Mouse (Mus musculus): ENCODE results near the gene Dglucy. TPM values are rescaled to one million over a fixed set of nuclear protein-coding genes. Genes with fewer than 3 reads are reported as not detected.

The Dglucy gene
- total and polyA plus RNA-seq, 2 experiments from 2014 or later, result 7.9 to 12.4 TPM

DNA sequence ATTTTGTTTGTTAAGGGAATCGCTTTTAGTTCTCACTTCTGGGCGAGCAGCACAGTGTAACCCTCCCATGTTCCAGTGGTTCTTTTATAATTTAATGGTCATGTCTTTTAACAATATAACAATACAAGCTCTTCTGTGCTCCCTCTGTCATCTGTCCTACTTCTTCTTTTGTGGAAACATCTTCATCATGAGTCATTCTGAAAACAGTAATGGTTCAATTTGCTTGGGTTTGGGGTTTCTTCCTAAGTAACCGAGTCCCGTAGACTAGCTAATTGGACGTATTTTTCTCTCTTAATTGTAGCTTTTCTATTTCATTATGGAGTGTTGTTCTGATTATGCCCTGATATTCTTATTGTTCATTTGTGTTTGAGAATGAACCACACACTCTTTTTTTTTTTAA lies 38.5 kb upstream of the Dglucy start:
- Histone ChIP-seq H3K36me3 (replicated peaks; ENCODE audit: control insufficient read depth, insufficient read depth, low read length) (no peaks in the 10 kb centered on the region), H3K4me2 (ENCODE audit: low read depth, low read length) (no peak overlapping the region), H3K9me3 (replicated peaks; ENCODE audit: control insufficient read depth, low read length) (no peaks in the 10 kb centered on the region), H3K4me3 (ENCODE audit: low read depth, low read length) (no peak overlapping the region), H3K9ac (replicated peaks; ENCODE audit: low read depth, low read length) (no peak overlapping the region), H3K27ac (ENCODE audit: low read depth) (no peak overlapping the region), H3K4me1 (ENCODE audit: control insufficient read depth, insufficient read depth) (no peaks in the 10 kb centered on the region), H3K27me3 (ENCODE audit: control insufficient read depth, insufficient read depth, low read length) (no peaks in the 10 kb centered on the region)
- no peak for TF ChIP-seq CTCF (IDR thresholded peaks at IDR 0.05; ENCODE audit: low read depth)
- TF ChIP-seq EP300 (IDR thresholded peaks at IDR 0.05; ENCODE audit: low read depth), result no peak
- no peak for DNase-seq (ENCODE audit: low spot score)
- no peak for ATAC-seq (ENCODE audit: insufficient read depth, low read depth)
- WGBS, result 91% methylated on average over 5 of the region's 5 CpGs

DNA sequence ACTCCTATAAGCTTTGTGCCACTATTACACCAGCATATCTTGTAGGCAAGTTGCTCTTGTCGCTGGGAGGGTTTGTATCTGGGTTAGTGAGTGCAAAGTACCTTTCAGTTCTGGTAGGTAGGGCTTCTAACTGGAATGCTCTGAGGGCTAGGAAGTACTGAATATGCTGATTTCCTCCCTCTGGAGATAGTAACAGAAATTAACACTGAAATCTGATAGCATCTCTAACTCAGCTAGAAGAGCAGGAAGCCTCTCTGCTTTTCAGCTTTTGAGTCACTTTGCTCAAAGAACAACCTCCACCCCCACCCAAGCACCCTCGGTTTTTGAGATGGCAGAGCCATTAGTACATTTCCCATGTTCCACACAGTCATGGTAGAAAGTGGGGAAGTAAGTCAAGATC lies 36.4 kb upstream of the Dglucy start:
- no peak overlapping the region for H3K4me2 ChIP-seq (ENCODE audit: low read depth, low read length)
- no peaks in the 10 kb centered on the region for H3K27me3 ChIP-seq (ENCODE audit: control insufficient read depth, insufficient read depth, low read length)
- no peak for DNase-seq (ENCODE audit: low spot score)
- H3K9ac ChIP-seq (replicated peaks; ENCODE audit: low read depth, low read length), result no peak overlapping the region
- no peak overlapping the region for H3K4me3 ChIP-seq (ENCODE audit: low read depth, low read length)
- WGBS, result 71% methylated on average over 2 of the region's 2 CpGs
- TF ChIP-seq EP300 (IDR thresholded peaks at IDR 0.05; ENCODE audit: low read depth) (no peak), CTCF (IDR thresholded peaks at IDR 0.05; ENCODE audit: low read depth) (no peak)
- ATAC-seq (ENCODE audit: insufficient read depth, low read depth), result no peak
- H3K36me3 ChIP-seq (replicated peaks; ENCODE audit: control insufficient read depth, insufficient read depth, low read length), result no peaks in the 10 kb centered on the region
- no peaks in the 10 kb centered on the region for H3K4me1 ChIP-seq (ENCODE audit: control insufficient read depth, insufficient read depth)
- H3K27ac ChIP-seq (ENCODE audit: low read depth), result no peak overlapping the region
- H3K9me3 ChIP-seq (replicated peaks; ENCODE audit: control insufficient read depth, low read length), result no peaks in the 10 kb centered on the region

DNA sequence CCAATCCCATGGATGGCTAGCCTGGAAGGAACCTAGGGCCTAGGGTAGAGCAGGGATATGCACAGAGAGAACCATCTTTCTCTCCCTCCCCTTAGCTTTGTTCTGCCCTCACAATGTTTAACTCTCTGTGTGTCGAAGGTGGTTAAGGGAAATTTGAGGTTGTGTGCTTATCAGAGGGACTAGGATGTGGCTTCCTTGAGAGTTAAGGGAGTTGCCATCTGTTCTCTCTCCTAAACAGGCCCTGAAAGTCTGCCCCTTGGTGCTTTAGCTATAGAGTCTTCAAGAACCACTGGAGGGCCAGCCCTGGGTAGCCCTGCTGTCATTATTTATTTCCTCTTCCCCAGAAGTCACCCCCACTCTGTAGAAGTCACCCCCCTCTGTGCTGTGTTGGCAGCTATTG lies 25.9 kb upstream of the Dglucy start:
- no peak for ATAC-seq (ENCODE audit: insufficient read depth, low read depth)
- no peaks in the 10 kb centered on the region for H3K9me3 ChIP-seq (replicated peaks; ENCODE audit: control insufficient read depth, low read length)
- no peaks in the 10 kb centered on the region for H3K36me3 ChIP-seq (replicated peaks; ENCODE audit: control insufficient read depth, insufficient read depth, low read length)
- DNase-seq (ENCODE audit: low spot score), result no peak
- WGBS, result 57% methylated on average over 1 of the region's 1 CpGs
- H3K9ac ChIP-seq (replicated peaks; ENCODE audit: low read depth, low read length), result no peak overlapping the region
- no peak overlapping the region for H3K27ac ChIP-seq (ENCODE audit: low read depth)
- H3K27me3 ChIP-seq (ENCODE audit: control insufficient read depth, insufficient read depth, low read length), result no peaks in the 10 kb centered on the region
- TF ChIP-seq EP300 (IDR thresholded peaks at IDR 0.05; ENCODE audit: low read depth) (no peak), CTCF (IDR thresholded peaks at IDR 0.05; ENCODE audit: low read depth) (no peak)
- no peak overlapping the region for H3K4me3 ChIP-seq (ENCODE audit: low read depth, low read length)
- no peaks in the 10 kb centered on the region for H3K4me1 ChIP-seq (ENCODE audit: control insufficient read depth, insufficient read depth)
- H3K4me2 ChIP-seq (ENCODE audit: low read depth, low read length), result no peak overlapping the region

DNA sequence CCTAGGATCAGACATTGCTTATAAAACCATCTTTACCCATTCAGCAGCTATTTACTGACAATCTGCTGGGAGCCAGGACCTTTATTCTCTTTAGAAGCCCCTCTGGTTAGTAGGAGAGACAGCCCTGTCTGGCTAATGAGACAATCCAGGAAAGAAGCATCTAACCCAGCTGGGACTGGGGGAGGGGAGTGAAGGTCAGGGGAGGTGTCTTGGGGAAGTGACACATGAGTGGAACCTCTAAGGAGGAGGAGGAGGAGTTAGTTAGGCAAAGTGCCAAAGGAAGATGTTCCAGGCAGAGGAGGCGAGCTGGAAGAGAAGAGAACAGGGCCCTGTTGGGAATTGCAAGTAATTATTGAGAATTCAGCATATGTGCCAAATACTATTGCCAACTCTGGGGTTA lies 25.1 kb upstream of the Dglucy start:
- DNase-seq (ENCODE audit: low spot score), result no peak
- Histone ChIP-seq H3K27ac (ENCODE audit: low read depth) (no peak overlapping the region), H3K9ac (replicated peaks; ENCODE audit: low read depth, low read length) (no peak overlapping the region), H3K36me3 (replicated peaks; ENCODE audit: control insufficient read depth, insufficient read depth, low read length) (no peaks in the 10 kb centered on the region), H3K4me2 (ENCODE audit: low read depth, low read length) (no peak overlapping the region), H3K4me3 (ENCODE audit: low read depth, low read length) (no peak overlapping the region), H3K9me3 (replicated peaks; ENCODE audit: control insufficient read depth, low read length) (no peaks in the 10 kb centered on the region), H3K27me3 (ENCODE audit: control insufficient read depth, insufficient read depth, low read length) (no peaks in the 10 kb centered on the region), H3K4me1 (ENCODE audit: control insufficient read depth, insufficient read depth) (no peaks in the 10 kb centered on the region)
- TF ChIP-seq EP300 (IDR thresholded peaks at IDR 0.05; ENCODE audit: low read depth) (no peak), CTCF (IDR thresholded peaks at IDR 0.05; ENCODE audit: low read depth) (no peak)
- WGBS, result 55% methylated on average over 1 of the region's 1 CpGs
- no peak for ATAC-seq (ENCODE audit: insufficient read depth, low read depth)

DNA sequence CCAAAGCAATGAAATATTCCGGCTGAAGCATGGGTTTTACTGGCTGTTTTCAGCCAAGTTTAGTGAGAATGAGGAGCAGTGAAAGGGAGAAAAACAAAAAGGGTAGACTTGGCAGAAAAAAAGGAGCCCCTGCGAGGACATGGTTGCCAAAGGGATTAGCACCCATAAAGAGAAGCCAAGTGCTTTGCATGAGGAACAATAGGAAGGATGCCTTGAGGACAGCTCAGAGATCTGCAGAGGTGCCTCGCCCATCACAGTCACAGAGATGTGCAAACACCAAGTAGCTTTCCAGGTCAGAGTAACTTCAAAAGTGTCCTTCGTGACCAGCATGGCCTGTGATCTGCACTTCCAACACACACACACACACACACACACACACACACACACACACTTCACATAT lies 21.4 kb upstream of the Dglucy start:
- no peaks in the 10 kb centered on the region for H3K36me3 ChIP-seq (replicated peaks; ENCODE audit: control insufficient read depth, insufficient read depth, low read length)
- 61% methylated on average over 4 of the region's 4 CpGs for WGBS
- H3K9me3 ChIP-seq (replicated peaks; ENCODE audit: control insufficient read depth, low read length), result no peaks in the 10 kb centered on the region

DNA sequence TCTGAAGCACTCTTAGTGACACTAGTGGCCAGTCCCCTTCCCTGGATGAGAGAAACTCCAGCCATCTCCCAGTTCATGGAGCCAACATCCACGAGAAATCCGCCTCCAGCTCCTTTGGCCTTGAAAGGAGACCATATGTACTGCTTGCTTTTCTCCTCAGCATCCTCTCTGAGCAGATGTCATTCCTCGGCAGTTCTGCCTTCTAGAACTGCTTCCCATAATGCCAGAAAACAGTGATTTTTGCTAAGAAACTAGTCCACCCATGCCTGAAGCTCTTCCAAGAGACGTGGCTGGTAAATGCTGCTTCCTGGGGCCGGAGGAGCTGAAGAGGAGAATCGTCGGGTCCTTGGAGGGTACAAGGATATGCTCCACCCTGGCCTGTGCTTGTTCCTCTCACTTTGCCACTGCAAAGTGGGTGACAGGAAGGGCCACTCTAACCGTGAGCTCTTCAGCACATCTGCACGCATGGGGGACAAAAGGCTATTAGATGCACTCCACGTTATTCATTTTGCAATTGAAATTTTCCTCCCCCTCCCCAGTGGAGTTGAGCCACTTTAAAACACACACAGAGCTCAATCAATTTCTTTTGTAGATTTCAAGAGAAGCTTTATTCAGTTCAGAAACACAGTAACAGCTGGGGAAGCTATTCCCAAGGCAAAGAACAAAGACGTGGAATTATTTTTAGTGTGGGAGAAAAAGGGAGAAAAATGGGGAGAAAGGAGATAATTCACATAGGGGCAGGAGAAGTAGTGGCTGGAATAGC lies 16.0 kb upstream of the Dglucy start:
- Histone ChIP-seq H3K4me2 (ENCODE audit: low read depth, low read length) (no peak overlapping the region), H3K4me3 (ENCODE audit: low read depth, low read length) (no peak overlapping the region), H3K27me3 (ENCODE audit: control insufficient read depth, insufficient read depth, low read length) (no peaks in the 10 kb centered on the region), H3K9ac (replicated peaks; ENCODE audit: low read depth, low read length) (no peak overlapping the region), H3K36me3 (replicated peaks; ENCODE audit: control insufficient read depth, insufficient read depth, low read length) (no peaks in the 10 kb centered on the region), H3K27ac (ENCODE audit: low read depth) (no peak overlapping the region), H3K9me3 (replicated peaks; ENCODE audit: control insufficient read depth, low read length) (no peaks in the 10 kb centered on the region), H3K4me1 (ENCODE audit: control insufficient read depth, insufficient read depth) (no peaks in the 10 kb centered on the region)
- 56% methylated on average over 11 of the region's 11 CpGs for WGBS
- DNase-seq (ENCODE audit: low spot score) (no peak), ATAC-seq (ENCODE audit: insufficient read depth, low read depth) (no peak)
- TF ChIP-seq EP300 (IDR thresholded peaks at IDR 0.05; ENCODE audit: low read depth), result no peak
- no peak for TF ChIP-seq CTCF (IDR thresholded peaks at IDR 0.05; ENCODE audit: low read depth)

More for the DNA sequence above, 21.4 kb upstream of the Dglucy start:
- TF ChIP-seq EP300 (IDR thresholded peaks at IDR 0.05; ENCODE audit: low read depth) (no peak), CTCF (IDR thresholded peaks at IDR 0.05; ENCODE audit: low read depth) (no peak)
- Histone ChIP-seq H3K9ac (replicated peaks; ENCODE audit: low read depth, low read length) (no peak overlapping the region), H3K27me3 (ENCODE audit: control insufficient read depth, insufficient read depth, low read length) (no peaks in the 10 kb centered on the region), H3K4me3 (ENCODE audit: low read depth, low read length) (no peak overlapping the region), H3K27ac (ENCODE audit: low read depth) (no peak overlapping the region), H3K4me2 (ENCODE audit: low read depth, low read length) (no peak overlapping the region), H3K4me1 (ENCODE audit: control insufficient read depth, insufficient read depth) (no peaks in the 10 kb centered on the region)
- ATAC-seq (ENCODE audit: insufficient read depth, low read depth) (no peak), DNase-seq (ENCODE audit: low spot score) (no peak)
